Mouse (Mus musculus) layer of hippocampus, adult 2 months (tissue): ENCODE results near the gene AI464131. TPM values are rescaled to one million over a fixed set of nuclear protein-coding genes. Genes with fewer than 3 reads are reported as not detected.

ENCODE experiments used
- DNase-seq, 2 experiments: peaks; one replicate each; pipeline ENCODE4 v3.0.0; 2022; ENCODE audit warnings: low spot score in 2 of 2
- H3K27ac ChIP-seq: fragments of 200-600 bp; 2 replicates; pipeline ENCODE4 v1.8.1; 2022
- H3K4me3 ChIP-seq: fragments of 200-600 bp; 2 replicates; pipeline ENCODE4 v1.8.1; 2022; ENCODE audit warnings: mild to moderate bottlenecking
- CTCF ChIP-seq: fragments of 200-600 bp; conservative IDR thresholded peaks from 2 replicates; pipeline ENCODE4 v1.8.1; 2022; ENCODE audit warnings: antibody characterized with exemption, mild to moderate bottlenecking, moderate library complexity
- total RNA-seq, 2 experiments: library from RNA; stranded (reverse); gene quantifications; 2 replicates each; pipeline ENCODE4 v1.2.3; 2021

Gene AI464131
- total RNA-seq, 2 experiments from 2014 or later = 31.4 to 31.8 TPM

DNA sequence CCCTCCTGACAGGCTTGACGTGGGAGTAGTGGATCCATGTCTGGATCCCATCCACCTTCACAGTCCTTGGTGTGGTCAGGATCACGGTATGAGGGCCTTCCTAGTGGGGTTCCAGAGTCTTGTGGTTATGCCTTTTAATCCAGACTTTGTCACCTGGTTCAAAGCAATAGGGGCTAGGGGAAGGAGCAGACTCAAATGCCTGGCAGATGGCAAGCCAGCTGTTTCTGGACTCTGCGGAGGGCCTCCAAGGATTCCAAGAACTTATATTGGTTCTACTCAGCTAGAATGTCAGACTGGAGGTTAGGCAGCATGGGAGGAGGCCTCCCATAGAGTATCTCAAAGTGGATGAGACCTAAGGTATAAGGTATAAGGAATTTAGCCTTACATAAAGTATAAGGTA is 55.3 kb downstream of the AI464131 start:
- Histone ChIP-seq H3K27ac (no peak overlapping the region), H3K4me3 (no peak overlapping the region)
- TF ChIP-seq CTCF = no peak
- DNase-seq = no peak

Other genes starting within 250 kb of the AI464131 start
- gene Ubap2, start 227.9 kb downstream of the AI464131 start, total RNA-seq = 10 to 100 TPM; 40.9 to 45.0 TPM
- gene Dcaf12, start 188.2 kb downstream of the AI464131 start, total RNA-seq = 10 to 100 TPM; 41.0 to 41.4 TPM
- 10 to 100 TPM; 39.3 to 40.4 TPM for gene Ubap1, start 154.1 kb downstream of the AI464131 start, total RNA-seq
- gene Kif24, start 38.2 kb downstream of the AI464131 start, total RNA-seq = 1 to 10 TPM; 1.2 to 1.3 TPM
- 10 to 100 TPM; 29.3 to 30.4 TPM for gene Nudt2, start 37.9 kb downstream of the AI464131 start, total RNA-seq
- 1 to 10 TPM; 4.5 to 6.1 TPM for gene 1110017D15Rik, start 14.3 kb upstream of the AI464131 start, total RNA-seq
- gene Fam219a, start 66.5 kb upstream of the AI464131 start, total RNA-seq = 100 to 1,000 TPM; 153 to 157 TPM
- gene Dnaic1, start 66.7 kb upstream of the AI464131 start, total RNA-seq = 1 to 10 TPM; 7.7 to 8.3 TPM
- gene Enho, start 137.2 kb upstream of the AI464131 start, total RNA-seq = 10 to 100 TPM; 59.7 to 62.0 TPM
- 10 to 100 TPM; 96.5 to 98.8 TPM for gene Cntfr, start 194.0 kb upstream of the AI464131 start, total RNA-seq
- 10 to 100 TPM; 39.1 to 43.3 TPM for gene Il11ra1, start 196.9 kb upstream of the AI464131 start, total RNA-seq
- gene Rpp25l, start 210.5 kb upstream of the AI464131 start, total RNA-seq = 10 to 100 TPM; 29.4 to 31.0 TPM
- 100 to 1,000 TPM; 136 to 153 TPM for gene Dctn3, start 220.1 kb upstream of the AI464131 start, total RNA-seq
- gene Arid3c, start 228.1 kb upstream of the AI464131 start, total RNA-seq = not detected